Mouse (Mus musculus): ENCODE results near the gene Fnbp1. TPM values are rescaled to one million over a fixed set of nuclear protein-coding genes. Genes with fewer than 3 reads are reported as not detected.

Fnbp1 gene
- polyA plus RNA-seq, 1 experiment from 2014 or later: 29.1 TPM

DNA sequence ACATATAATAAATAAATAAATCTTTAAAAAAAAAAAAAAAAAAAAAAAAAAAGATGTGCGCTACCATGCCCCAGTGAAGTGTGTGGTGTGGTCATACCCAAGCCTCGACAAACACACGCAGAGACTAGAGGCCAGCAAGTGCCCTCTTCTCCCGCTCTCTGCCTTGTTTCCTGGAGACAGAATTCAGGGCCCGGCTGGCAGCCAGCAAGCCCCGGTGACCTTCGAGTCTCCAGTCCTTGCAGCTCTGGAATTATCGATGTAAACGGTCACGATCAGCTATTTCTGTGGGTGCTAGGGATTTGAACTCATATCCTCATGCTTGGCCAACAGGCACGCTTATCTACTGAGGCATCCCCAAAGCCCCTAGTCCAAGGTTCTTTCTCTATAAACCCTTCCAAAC lies 43.2 kb downstream of the Fnbp1 start:
- peaks cover 6% of the 10 kb centered on the region for H3K36me3 ChIP-seq (replicated peaks; ENCODE audit: control insufficient read depth, insufficient read depth)
- DNase-seq (ENCODE audit: low spot score): no peak
- 97% methylated on average over 10 of the region's 11 CpGs for WGBS
- ATAC-seq (ENCODE audit: low FRiP score): no peak
- H3K4me1 ChIP-seq (replicated peaks; ENCODE audit: control insufficient read depth, insufficient read depth, low read length): no peaks in the 10 kb centered on the region
- H3K9ac ChIP-seq: no peak overlapping the region
- H3K4me3 ChIP-seq (replicated peaks; ENCODE audit: low read length): no peak overlapping the region
- H3K27ac ChIP-seq: no peak overlapping the region
- no peaks in the 10 kb centered on the region for H3K9me3 ChIP-seq (ENCODE audit: control insufficient read depth, low read length)
- H3K27me3 ChIP-seq (ENCODE audit: control insufficient read depth, insufficient read depth, low read length): no peaks in the 10 kb centered on the region
- H3K4me2 ChIP-seq (replicated peaks): no peak overlapping the region

- Histone ChIP-seq H3K4me3 (replicated peaks; ENCODE audit: low read length) (no peak overlapping the region), H3K4me2 (replicated peaks) (no peak overlapping the region), H3K9ac (no peak overlapping the region), H3K27me3 (ENCODE audit: control insufficient read depth, insufficient read depth, low read length) (no peaks in the 10 kb centered on the region), H3K9me3 (ENCODE audit: control insufficient read depth, low read length) (no peaks in the 10 kb centered on the region), H3K36me3 (replicated peaks; ENCODE audit: control insufficient read depth, insufficient read depth) (peaks cover 6% of the 10 kb centered on the region), H3K27ac (no peak overlapping the region), H3K4me1 (replicated peaks; ENCODE audit: control insufficient read depth, insufficient read depth, low read length) (no peaks in the 10 kb centered on the region)
- DNase-seq (ENCODE audit: low spot score): no peak
- WGBS: 87% methylated on average over 2 of the region's 2 CpGs
- ATAC-seq (ENCODE audit: low FRiP score): no peak
Measured at GRCm38 (mm10) chr2:31097276-31097675, 44.5 kb downstream of the Fnbp1 start.

DNA sequence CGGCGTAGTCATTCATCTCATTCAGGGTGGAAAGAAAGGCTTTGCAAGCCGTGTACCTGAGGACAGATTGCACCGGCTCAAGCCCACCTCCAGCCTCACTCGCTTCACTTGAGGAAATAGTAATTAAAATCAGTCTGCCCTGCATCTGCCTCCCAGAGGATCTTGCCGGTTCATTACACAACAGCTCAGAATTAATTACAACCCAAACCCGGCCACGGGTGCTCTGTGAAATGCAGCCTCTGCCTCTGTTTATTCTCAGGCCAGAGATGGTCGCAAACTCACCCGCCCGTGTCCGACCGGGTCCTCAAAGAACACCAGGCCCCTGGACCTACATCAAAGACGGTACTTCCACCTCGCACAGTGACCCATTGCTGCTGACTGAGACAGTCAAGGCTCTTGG lies 45.7 kb downstream of the Fnbp1 start:
- Histone ChIP-seq H3K4me3 (replicated peaks; ENCODE audit: low read length) (no peak overlapping the region), H3K4me1 (replicated peaks; ENCODE audit: control insufficient read depth, insufficient read depth, low read length) (no peaks in the 10 kb centered on the region), H3K27me3 (ENCODE audit: control insufficient read depth, insufficient read depth, low read length) (no peaks in the 10 kb centered on the region), H3K27ac (peak overlapping the region; percentile 43; the same call in 1 of the 2 replicates), H3K9me3 (ENCODE audit: control insufficient read depth, low read length) (no peaks in the 10 kb centered on the region), H3K9ac (no peak overlapping the region), H3K4me2 (replicated peaks) (no peak overlapping the region), H3K36me3 (replicated peaks; ENCODE audit: control insufficient read depth, insufficient read depth) (peaks cover 6% of the 10 kb centered on the region)
- ATAC-seq (ENCODE audit: low FRiP score) (no peak), DNase-seq (ENCODE audit: low spot score) (no peak)
- 60% methylated on average over 15 of the region's 15 CpGs for WGBS

- H3K9ac ChIP-seq: no peak overlapping the region
- no peak for DNase-seq (ENCODE audit: low spot score)
- WGBS: 63% methylated on average over 5 of the region's 5 CpGs
- H3K4me3 ChIP-seq (replicated peaks; ENCODE audit: low read length): no peak overlapping the region
- no peaks in the 10 kb centered on the region for H3K9me3 ChIP-seq (ENCODE audit: control insufficient read depth, low read length)
- H3K36me3 ChIP-seq (replicated peaks; ENCODE audit: control insufficient read depth, insufficient read depth): peaks cover 6% of the 10 kb centered on the region
- no peaks in the 10 kb centered on the region for H3K27me3 ChIP-seq (ENCODE audit: control insufficient read depth, insufficient read depth, low read length)
- no peak for ATAC-seq (ENCODE audit: low FRiP score)
- H3K4me1 ChIP-seq (replicated peaks; ENCODE audit: control insufficient read depth, insufficient read depth, low read length): 0 out of 2 replicates have a peak, but pooled peaks cover 2% of the 10 kb centered on the region
- no peak overlapping the region for H3K27ac ChIP-seq
- no peak overlapping the region for H3K4me2 ChIP-seq (replicated peaks)
Measured at GRCm38 (mm10) chr2:31094565-31094964, 47.2 kb downstream of the Fnbp1 start.

- H3K27me3 ChIP-seq (ENCODE audit: control insufficient read depth, insufficient read depth, low read length): no peaks in the 10 kb centered on the region
Measured at GRCm38 (mm10) chr2:31092939-31093338, 48.9 kb downstream of the Fnbp1 start.

GRCm38 (mm10) chr2:31091182-31091581 lies 50.6 kb downstream of the Fnbp1 start:
- H3K9me3 ChIP-seq (ENCODE audit: control insufficient read depth, low read length): no peaks in the 10 kb centered on the region
- no peak for DNase-seq (ENCODE audit: low spot score)
- no peak overlapping the region for H3K4me2 ChIP-seq (replicated peaks)
- no peak for ATAC-seq (ENCODE audit: low FRiP score)
- 66% methylated on average over 3 of the region's 3 CpGs for WGBS
- H3K4me3 ChIP-seq (replicated peaks; ENCODE audit: low read length): no peak overlapping the region
- no peak overlapping the region for H3K9ac ChIP-seq
- H3K36me3 ChIP-seq (replicated peaks; ENCODE audit: control insufficient read depth, insufficient read depth): peaks cover 6% of the 10 kb centered on the region
- H3K27ac ChIP-seq: no peak overlapping the region
- no peaks in the 10 kb centered on the region for H3K27me3 ChIP-seq (ENCODE audit: control insufficient read depth, insufficient read depth, low read length)
- H3K4me1 ChIP-seq (replicated peaks; ENCODE audit: control insufficient read depth, insufficient read depth, low read length): peaks cover 15% of the 10 kb centered on the region

More at GRCm38 (mm10) chr2:31092939-31093338, 48.9 kb downstream of the Fnbp1 start:
- H3K4me3 ChIP-seq (replicated peaks; ENCODE audit: low read length): no peak overlapping the region
- H3K9me3 ChIP-seq (ENCODE audit: control insufficient read depth, low read length): no peaks in the 10 kb centered on the region
- ATAC-seq (ENCODE audit: low FRiP score): no peak
- no peak for DNase-seq (ENCODE audit: low spot score)
- WGBS: 91% methylated on average over 3 of the region's 3 CpGs
- H3K27ac ChIP-seq: no peak overlapping the region
- H3K4me2 ChIP-seq (replicated peaks): no peak overlapping the region
- peaks cover 9% of the 10 kb centered on the region for H3K4me1 ChIP-seq (replicated peaks; ENCODE audit: control insufficient read depth, insufficient read depth, low read length)
- H3K9ac ChIP-seq: no peak overlapping the region
- H3K36me3 ChIP-seq (replicated peaks; ENCODE audit: control insufficient read depth, insufficient read depth): peaks cover 6% of the 10 kb centered on the region

DNA sequence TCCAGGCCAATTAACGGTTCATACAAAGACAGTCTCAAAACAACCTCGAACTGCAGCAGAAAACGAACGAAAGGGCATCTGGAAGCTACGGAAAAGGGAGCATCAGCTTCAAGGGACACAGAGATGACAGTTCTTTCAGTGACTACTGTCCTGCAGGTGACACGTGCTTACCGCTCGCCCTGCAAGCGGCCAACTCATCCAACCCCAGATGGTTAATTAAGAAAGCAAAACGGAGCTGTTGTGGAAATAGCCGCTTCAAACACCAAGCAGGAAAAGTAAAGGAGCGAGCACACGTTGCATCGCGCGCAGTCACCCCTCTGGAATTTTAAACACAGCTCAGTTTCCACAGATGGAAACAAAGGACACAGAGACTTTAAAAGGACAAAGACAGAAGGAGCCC lies 52.2 kb downstream of the Fnbp1 start:
- DNase-seq (ENCODE audit: low spot score): no peak
- Histone ChIP-seq H3K4me3 (replicated peaks; ENCODE audit: low read length) (no peak overlapping the region), H3K27me3 (ENCODE audit: control insufficient read depth, insufficient read depth, low read length) (no peaks in the 10 kb centered on the region), H3K4me1 (replicated peaks; ENCODE audit: control insufficient read depth, insufficient read depth, low read length) (peaks cover 15% of the 10 kb centered on the region), H3K9me3 (ENCODE audit: control insufficient read depth, low read length) (no peaks in the 10 kb centered on the region), H3K36me3 (replicated peaks; ENCODE audit: control insufficient read depth, insufficient read depth) (no peaks in the 10 kb centered on the region; the same call in none of the 2 replicates), H3K4me2 (replicated peaks) (no peak overlapping the region), H3K27ac (no peak overlapping the region), H3K9ac (no peak overlapping the region)
- 72% methylated on average over 16 of the region's 16 CpGs for WGBS
- ATAC-seq (ENCODE audit: low FRiP score): no peak

GRCm38 (mm10) chr2:31088871-31089270 lies 52.9 kb downstream of the Fnbp1 start:
- H3K4me1 ChIP-seq (replicated peaks; ENCODE audit: control insufficient read depth, insufficient read depth, low read length): peaks cover 15% of the 10 kb centered on the region
- H3K27ac ChIP-seq: no peak overlapping the region
- H3K9ac ChIP-seq: no peak overlapping the region
- ATAC-seq (ENCODE audit: low FRiP score): no peak
- no peak overlapping the region for H3K4me3 ChIP-seq (replicated peaks; ENCODE audit: low read length)
- H3K9me3 ChIP-seq (ENCODE audit: control insufficient read depth, low read length): no peaks in the 10 kb centered on the region
- WGBS: 80% methylated on average over 8 of the region's 8 CpGs
- no peak for DNase-seq (ENCODE audit: low spot score)
- no peaks in the 10 kb centered on the region for H3K27me3 ChIP-seq (ENCODE audit: control insufficient read depth, insufficient read depth, low read length)
- no peak overlapping the region for H3K4me2 ChIP-seq (replicated peaks)
- no peaks in the 10 kb centered on the region for H3K36me3 ChIP-seq (replicated peaks; ENCODE audit: control insufficient read depth, insufficient read depth)

GRCm38 (mm10) chr2:31087663-31088661 lies 53.8 kb downstream of the Fnbp1 start:
- H3K9ac ChIP-seq: no peak overlapping the region
- no peak overlapping the region; the same call in 1 of the 2 replicates for H3K27ac ChIP-seq
- ATAC-seq (ENCODE audit: low FRiP score) (no peak; the same call in 1 of the 2 replicates), DNase-seq (ENCODE audit: low spot score) (no peak)
- no peak overlapping the region for H3K4me3 ChIP-seq (replicated peaks; ENCODE audit: low read length)
- peaks cover 15% of the 10 kb centered on the region for H3K4me1 ChIP-seq (replicated peaks; ENCODE audit: control insufficient read depth, insufficient read depth, low read length)
- peaks cover 6% of the 10 kb centered on the region; the same call in 1 of the 2 replicates for H3K36me3 ChIP-seq (replicated peaks; ENCODE audit: control insufficient read depth, insufficient read depth)
- WGBS: 27% methylated on average over 11 of the region's 11 CpGs
- no peaks in the 10 kb centered on the region for H3K27me3 ChIP-seq (ENCODE audit: control insufficient read depth, insufficient read depth, low read length)
- no peak overlapping the region for H3K4me2 ChIP-seq (replicated peaks)
- H3K9me3 ChIP-seq (ENCODE audit: control insufficient read depth, low read length): no peaks in the 10 kb centered on the region

All from hindbrain, embryonic 14.5 days (tissue).